Mouse (Mus musculus) ES-Bruce4 (cell line): ENCODE results near the gene Hadha. TPM values are rescaled to one million over a fixed set of nuclear protein-coding genes. Genes with fewer than 3 reads are reported as not detected.

Experiments used
- H3K27ac ChIP-seq: 2 replicates; pipeline ENCODE4 v1.5.1; 2012; ENCODE audit warnings: low read length, inconsistent platforms; ENCODE audit not compliant: insufficient read depth
- H3K27me3 ChIP-seq: 2 replicates; pipeline ENCODE4 v1.6.1; 2012; ENCODE audit warnings: mild to moderate bottlenecking, low read length, inconsistent platforms; ENCODE audit not compliant: control insufficient read depth, poor library complexity, insufficient read depth, severe bottlenecking
- H3K36me3 ChIP-seq: 2 replicates; pipeline ENCODE4 v1.6.1; 2012; ENCODE audit warnings: inconsistent platforms, mild to moderate bottlenecking, low read length, moderate library complexity; ENCODE audit not compliant: control insufficient read depth, poor library complexity, insufficient read depth, severe bottlenecking
- H3K4me1 ChIP-seq: one replicate; pipeline ENCODE4 v1.8.1; 2011; ENCODE audit warnings: low read length; ENCODE audit not compliant: control insufficient read depth, insufficient read depth
- H3K4me3 ChIP-seq: 2 replicates; pipeline ENCODE4 v1.5.1; 2011; ENCODE audit warnings: low read depth, mild to moderate bottlenecking, low read length
- H3K9ac ChIP-seq: 2 replicates; pipeline ENCODE4 v1.6.1; 2012; ENCODE audit warnings: low read depth, mild to moderate bottlenecking, inconsistent platforms; ENCODE audit not compliant: poor library complexity, severe bottlenecking
- H3K9me3 ChIP-seq: replicated peaks from 2 replicates; pipeline ENCODE4 v1.6.1; 2012; ENCODE audit warnings: mild to moderate bottlenecking, low read length, inconsistent platforms; ENCODE audit not compliant: control insufficient read depth, poor library complexity, insufficient read depth, severe bottlenecking
- CTCF ChIP-seq: IDR thresholded peaks from one replicate; pipeline ENCODE4 v1.8.1; 2011; ENCODE audit warnings: low read depth, low read length
- EP300 ChIP-seq: IDR thresholded peaks from 2 replicates; pipeline ENCODE4 v1.6.1; 2011; ENCODE audit warnings: low read depth, low read length; ENCODE audit not compliant: insufficient read depth
- POLR2A ChIP-seq: IDR thresholded peaks from one replicate; pipeline ENCODE4 v1.8.1; 2011; ENCODE audit warnings: low read length; ENCODE audit not compliant: insufficient read depth
- polyA plus RNA-seq: library from polyadenylated mRNA; stranded (reverse); fragments of >200 nt; gene quantifications from 2 replicates; pipeline ENCODE4 v1.2.4, GENCODE M21; 2011; ENCODE audit warnings: low read depth; ENCODE audit not compliant: missing spikeins, insufficient read depth, insufficient read length

The Hadha gene
- polyA plus RNA-seq, 1 experiment = 59.3 TPM

GRCm38 (mm10) chr5:30128680-30129079 lies 26.3 kb downstream of the Hadha start:
- no peak for TF ChIP-seq EP300
- TF ChIP-seq POLR2A = no peak
- no peak for TF ChIP-seq CTCF
- no peaks in the 10 kb centered on the region for H3K4me1 ChIP-seq
- H3K9ac ChIP-seq = no peak overlapping the region
- H3K27me3 ChIP-seq = no peaks in the 10 kb centered on the region
- H3K4me3 ChIP-seq = no peak overlapping the region
- peaks cover 3% of the 10 kb centered on the region; the same call in 1 of the 2 replicates for H3K36me3 ChIP-seq
- H3K9me3 ChIP-seq = no peaks in the 10 kb centered on the region
- no peak overlapping the region for H3K27ac ChIP-seq

GRCm38 (mm10) chr5:30127921-30128597 lies 26.9 kb downstream of the Hadha start:
- no peaks in the 10 kb centered on the region for H3K27me3 ChIP-seq
- no peak overlapping the region for H3K4me3 ChIP-seq
- peaks cover 3% of the 10 kb centered on the region; the same call in 1 of the 2 replicates for H3K36me3 ChIP-seq
- no peaks in the 10 kb centered on the region for H3K9me3 ChIP-seq
- TF ChIP-seq CTCF (no peak), POLR2A (no peak), EP300 (no peak)
- no peak overlapping the region for H3K9ac ChIP-seq
- H3K27ac ChIP-seq = no peak overlapping the region
- no peaks in the 10 kb centered on the region for H3K4me1 ChIP-seq

- no peaks in the 10 kb centered on the region for H3K9me3 ChIP-seq
- no peak overlapping the region for H3K4me3 ChIP-seq
- TF ChIP-seq CTCF (no peak), POLR2A (no peak), EP300 (no peak)
- H3K4me1 ChIP-seq = no peaks in the 10 kb centered on the region
- no peak overlapping the region for H3K9ac ChIP-seq
- no peaks in the 10 kb centered on the region for H3K27me3 ChIP-seq
- peaks cover 2% of the 10 kb centered on the region; the same call in 1 of the 2 replicates for H3K36me3 ChIP-seq
- no peak overlapping the region for H3K27ac ChIP-seq
These were observed 28.2 kb downstream of the Hadha start for GRCm38 (mm10) chr5:30126756-30127155.

DNA sequence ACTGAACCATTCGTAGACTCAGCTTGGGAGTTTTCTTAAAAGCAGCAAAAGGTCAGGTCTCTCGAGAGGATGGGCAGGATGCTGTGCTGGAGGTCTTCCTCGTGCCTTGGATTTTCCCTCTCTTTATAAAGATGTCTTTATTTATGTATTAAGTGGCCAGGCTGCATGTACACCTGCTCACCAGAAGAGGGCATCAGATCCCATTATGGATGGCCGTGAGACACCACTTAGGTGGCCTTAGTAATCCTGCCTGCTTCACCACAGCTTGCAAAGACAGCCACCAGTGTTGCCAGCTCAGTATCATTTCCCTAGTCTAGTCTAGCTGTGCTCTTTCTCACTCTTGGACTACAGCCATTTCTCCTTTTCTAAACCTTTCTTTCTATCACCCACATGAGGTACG lies 29.4 kb downstream of the Hadha start:
- Histone ChIP-seq H3K27ac (no peak overlapping the region), H3K9ac (no peak overlapping the region), H3K36me3 (no peaks in the 10 kb centered on the region), H3K9me3 (no peaks in the 10 kb centered on the region), H3K4me1 (peaks cover 1% of the 10 kb centered on the region), H3K4me3 (no peak overlapping the region), H3K27me3 (no peaks in the 10 kb centered on the region)
- no peak for TF ChIP-seq POLR2A
- TF ChIP-seq CTCF = peak; percentile 75
- TF ChIP-seq EP300 = no peak

GRCm38 (mm10) chr5:30122481-30122880 lies 32.5 kb downstream of the Hadha start:
- Histone ChIP-seq H3K27ac (no peak overlapping the region), H3K4me1 (peaks cover 1% of the 10 kb centered on the region), H3K27me3 (no peaks in the 10 kb centered on the region), H3K36me3 (no peaks in the 10 kb centered on the region), H3K4me3 (no peak overlapping the region), H3K9ac (no peak overlapping the region), H3K9me3 (no peaks in the 10 kb centered on the region)
- no peak for TF ChIP-seq EP300
- no peak for TF ChIP-seq POLR2A
- TF ChIP-seq CTCF = no peak

DNA sequence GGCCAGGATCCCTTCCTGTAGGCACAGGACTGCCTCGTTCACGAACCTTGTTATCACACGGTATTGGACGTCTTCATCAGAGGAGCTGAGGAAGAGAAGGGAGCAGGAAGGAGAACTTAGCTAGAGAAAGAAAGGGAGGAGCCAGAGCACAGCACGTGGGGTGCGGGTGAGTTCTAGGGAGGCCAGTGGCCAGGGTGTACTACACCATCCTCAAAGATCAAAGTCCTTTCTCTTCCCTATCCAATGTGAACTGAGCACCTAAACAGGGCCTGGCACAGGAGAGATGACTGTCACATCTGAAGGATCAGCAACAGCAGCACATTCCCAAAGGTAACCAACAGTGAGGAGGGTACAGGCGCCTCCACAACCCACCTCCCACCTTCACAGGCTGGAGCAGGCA lies 34.9 kb downstream of the Hadha start:
- H3K36me3 ChIP-seq = no peaks in the 10 kb centered on the region
- H3K27ac ChIP-seq = no peak overlapping the region
- no peak for TF ChIP-seq EP300
- no peak for TF ChIP-seq CTCF
- no peak for TF ChIP-seq POLR2A
- no peaks in the 10 kb centered on the region for H3K27me3 ChIP-seq
- no peak overlapping the region for H3K4me3 ChIP-seq
- peaks cover 1% of the 10 kb centered on the region for H3K4me1 ChIP-seq
- H3K9me3 ChIP-seq = no peaks in the 10 kb centered on the region
- H3K9ac ChIP-seq = no peak overlapping the region
